Mouse (Mus musculus) intestine, embryonic 14.5 days (tissue): ENCODE measurements around the gene Evi5l. TPM values are rescaled to one million over a fixed set of nuclear protein-coding genes. Genes with fewer than 3 reads are reported as not detected.

Experiments
- ATAC-seq: fragments of 200-750 bp; cut with Nextera tagmentation; replicated peaks from 2 replicates; pipeline ENCODE4 v1.8.0; 2017; ENCODE audit warnings: low read depth, moderate number of reproducible peaks, moderate TSS enrichment, moderate library complexity; ENCODE audit not compliant: low FRiP score, low TSS enrichment
- DNase-seq: peaks from one replicate; pipeline ENCODE4 v3.0.0-alpha.2; 2018; ENCODE audit warnings: low spot score
- H3K27ac ChIP-seq: fragments of 300-500 bp; sonication (generic); 2 replicates; pipeline ENCODE4 v1.5.1; 2014; ENCODE audit warnings: low read depth, mild to moderate bottlenecking, control low read depth
- H3K27me3 ChIP-seq: fragments of 300-500 bp; sonication (generic); replicated peaks from 2 replicates; pipeline ENCODE4 v1.6.1; 2014; ENCODE audit warnings: low read length, control low read depth; ENCODE audit not compliant: control insufficient read depth, insufficient read depth
- H3K36me3 ChIP-seq: fragments of 300-500 bp; sonication (generic); 2 replicates; pipeline ENCODE4 v1.6.1; 2014; ENCODE audit warnings: low read length, control low read depth; ENCODE audit not compliant: control insufficient read depth, insufficient read depth
- H3K4me1 ChIP-seq: fragments of 300-500 bp; sonication (generic); replicated peaks from 2 replicates; pipeline ENCODE4 v1.6.1; 2014; ENCODE audit warnings: low read length, control low read depth, mixed read lengths; ENCODE audit not compliant: control insufficient read depth, insufficient read depth
- H3K4me2 ChIP-seq: fragments of 300-500 bp; sonication (generic); 2 replicates; pipeline ENCODE4 v1.6.1; 2014; ENCODE audit warnings: low read length
- H3K4me3 ChIP-seq: fragments of 300-500 bp; sonication (generic); 2 replicates; pipeline ENCODE4 v1.5.1; 2014; ENCODE audit warnings: low read depth, low read length, control low read depth, mixed read lengths
- H3K9ac ChIP-seq: fragments of 300-500 bp; sonication (generic); 2 replicates; pipeline ENCODE4 v1.6.1; 2014; ENCODE audit warnings: mild to moderate bottlenecking, low read length
- H3K9me3 ChIP-seq: fragments of 300-500 bp; sonication (generic); 2 replicates; pipeline ENCODE4 v1.6.1; 2016; ENCODE audit warnings: low read length, control low read depth; ENCODE audit not compliant: control insufficient read depth
- WGBS: fragments of 180-500 bp; shearing (Covaris S2); extraction: QIAGEN DNeasy Blood & Tissue Kit; methylation state at CpG from one replicate; pipeline ENCODE4 v1.1.7; 2014; 5-methylcytosine and 5-hydroxymethylcytosine counted together
- polyA plus RNA-seq: library from polyadenylated mRNA; unstranded; fragments of >200 nt; fragmentation: Nextera tagmentation; extraction: Ambion mirVana; gene quantifications from 2 replicates; pipeline ENCODE4 v1.2.1, GENCODE M21; 2014

Gene Evi5l
- polyA plus RNA-seq, 1 experiment from 2014 or later = 20.2 TPM

DNA sequence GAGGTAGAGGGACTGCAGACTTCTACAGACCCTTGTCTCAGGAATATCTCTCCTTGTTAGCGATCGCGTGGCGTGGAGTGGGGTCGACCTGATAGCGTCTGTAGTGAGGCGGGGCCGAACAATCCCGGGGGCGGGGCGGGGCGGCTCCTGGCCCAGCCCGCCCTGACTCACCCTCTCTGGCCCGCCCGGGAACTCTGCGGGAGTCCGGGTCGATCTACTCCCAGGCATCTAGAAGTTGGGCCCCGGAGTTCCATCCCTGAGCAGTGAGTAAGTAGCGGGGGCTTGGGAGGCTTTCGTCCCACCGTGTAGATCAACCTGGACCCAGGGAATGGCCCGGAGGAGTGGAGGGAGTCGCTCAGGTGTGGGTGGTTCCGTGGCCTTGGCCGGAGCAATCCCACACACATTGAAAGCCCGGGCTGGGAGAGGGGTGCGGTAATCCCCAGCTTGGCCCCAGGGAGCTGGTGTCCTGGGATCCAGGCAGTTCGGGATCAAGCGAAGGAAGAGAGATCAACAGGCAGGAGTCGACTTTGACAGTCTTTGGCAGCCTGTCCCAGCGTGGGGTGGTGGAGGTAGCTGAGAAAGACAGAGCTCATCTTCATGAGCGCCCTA is 60.5 kb downstream of the Evi5l start, which contains the start of gene Lrrc8e:
Gene Lrrc8e (plus strand): TSS at position 89 of the 609 bp plus-strand sequence.
- no peaks in the 10 kb centered on the region for H3K36me3 ChIP-seq
- peak within 1 kb of the TSS; percentile 24 for H3K4me3 ChIP-seq
- peak within 1 kb of the TSS; percentile 60 for H3K4me2 ChIP-seq
- H3K27ac ChIP-seq = no peak within 1 kb of the TSS
- no peaks in the 10 kb centered on the region for H3K4me1 ChIP-seq
- no peaks in the 10 kb centered on the region for H3K9me3 ChIP-seq
- H3K27me3 ChIP-seq = no peaks in the 10 kb centered on the region
- ATAC-seq (peak; percentile 82), DNase-seq (no peak)
- WGBS = 6% methylated on average over 33 of the region's 33 CpGs
- peak within 1 kb of the TSS; percentile 31; the same call in 1 of the 2 replicates for H3K9ac ChIP-seq

GRCm38 (mm10) chr8:4227919-4228318 is 61.6 kb downstream of the Evi5l start:
- no peak overlapping the region for H3K9ac ChIP-seq
- H3K36me3 ChIP-seq = no peaks in the 10 kb centered on the region
- ATAC-seq (no peak), DNase-seq (no peak)
- no peaks in the 10 kb centered on the region for H3K4me1 ChIP-seq
- H3K27me3 ChIP-seq = no peaks in the 10 kb centered on the region
- H3K27ac ChIP-seq = no peak overlapping the region
- no peaks in the 10 kb centered on the region for H3K9me3 ChIP-seq
- H3K4me2 ChIP-seq = no peak overlapping the region
- WGBS = 94% methylated on average over 4 of the region's 4 CpGs
- H3K4me3 ChIP-seq = no peak overlapping the region

- Histone ChIP-seq H3K27me3 (no peaks in the 10 kb centered on the region), H3K36me3 (no peaks in the 10 kb centered on the region), H3K4me3 (no peak overlapping the region), H3K9me3 (no peaks in the 10 kb centered on the region), H3K27ac (no peak overlapping the region), H3K9ac (no peak overlapping the region), H3K4me1 (no peaks in the 10 kb centered on the region), H3K4me2 (no peak overlapping the region)
- DNase-seq (no peak), ATAC-seq (no peak)
- 69% methylated on average over 5 of the region's 5 CpGs for WGBS
Observed at GRCm38 (mm10) chr8:4229784-4230183, 63.4 kb downstream of the Evi5l start.

GRCm38 (mm10) chr8:4230612-4231351 is 64.4 kb downstream of the Evi5l start:
- 48% methylated on average over 10 of the region's 10 CpGs for WGBS
- DNase-seq = no peak
- H3K9ac ChIP-seq = no peak overlapping the region
- no peaks in the 10 kb centered on the region for H3K36me3 ChIP-seq
- no peak overlapping the region for H3K27ac ChIP-seq
- no peaks in the 10 kb centered on the region for H3K9me3 ChIP-seq
- H3K4me2 ChIP-seq = no peak overlapping the region
- no peaks in the 10 kb centered on the region for H3K27me3 ChIP-seq
- no peak for ATAC-seq
- no peak overlapping the region for H3K4me3 ChIP-seq
- H3K4me1 ChIP-seq = no peaks in the 10 kb centered on the region

DNA sequence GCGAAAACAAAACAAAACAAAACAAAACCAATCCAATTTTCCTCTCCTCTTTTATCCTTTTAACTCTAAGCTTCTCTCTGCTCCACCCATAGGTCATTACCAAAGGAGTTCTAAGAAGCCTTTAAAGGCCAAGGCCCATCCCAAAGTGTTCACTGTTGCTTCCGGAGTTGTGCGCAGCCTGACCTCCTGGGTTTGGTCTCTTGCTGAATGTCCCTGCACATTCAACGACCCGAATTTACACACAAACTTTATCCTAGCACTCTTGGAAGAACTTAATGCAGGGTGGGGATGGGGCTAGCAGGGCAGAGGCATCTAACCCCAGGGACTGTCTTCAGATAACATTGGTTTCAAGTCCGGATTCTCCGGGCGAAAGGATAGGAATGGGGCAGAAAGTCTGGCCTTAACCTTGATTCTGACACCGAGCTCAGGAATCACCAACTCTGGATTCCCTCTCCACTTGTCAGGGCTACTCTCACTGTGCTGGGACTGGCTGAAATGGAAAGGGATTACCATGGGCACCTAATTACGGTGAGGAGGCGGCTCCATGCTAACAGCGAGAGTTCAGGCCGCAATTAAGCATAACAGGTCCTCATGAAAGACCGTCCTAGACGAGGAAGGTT is 71.6 kb downstream of the Evi5l start:
- Histone ChIP-seq H3K9me3 (no peaks in the 10 kb centered on the region), H3K36me3 (peaks cover 10% of the 10 kb centered on the region), H3K4me2 (peak overlapping the region; percentile 54), H3K9ac (peak overlapping the region; percentile 53), H3K4me1 (peaks cover 20% of the 10 kb centered on the region), H3K27ac (peak overlapping the region; percentile 88), H3K4me3 (peak overlapping the region; percentile 90), H3K27me3 (no peaks in the 10 kb centered on the region)
- ATAC-seq (peak; percentile 8; the same call in 1 of the 2 replicates), DNase-seq (no peak)
- 21% methylated on average over 15 of the region's 15 CpGs for WGBS

GRCm38 (mm10) chr8:4238434-4239192 is 72.2 kb downstream of the Evi5l start, which contains the start of the genes Map2k7 and Gm49320:
Gene Map2k7 (plus strand): TSS chr8:4238740.
Gene Gm49320 (plus strand): TSS chr8:4238865.
- ATAC-seq (peak; percentile 93), DNase-seq (peak; percentile 99)
- peak within 1 kb of the TSS; percentile 53 for H3K9ac ChIP-seq
- WGBS = under 1% methylated on average over 68 of the region's 71 CpGs
- H3K36me3 ChIP-seq = peaks cover 16% of the 10 kb centered on the region
- peak within 1 kb of the TSS; percentile 94 for H3K4me2 ChIP-seq
- no peaks in the 10 kb centered on the region for H3K9me3 ChIP-seq
- H3K27me3 ChIP-seq = no peaks in the 10 kb centered on the region
- H3K4me1 ChIP-seq = peaks cover 20% of the 10 kb centered on the region
- H3K27ac ChIP-seq = peak within 1 kb of the TSS; percentile 88
- H3K4me3 ChIP-seq = peak within 1 kb of the TSS; percentile 90

DNA sequence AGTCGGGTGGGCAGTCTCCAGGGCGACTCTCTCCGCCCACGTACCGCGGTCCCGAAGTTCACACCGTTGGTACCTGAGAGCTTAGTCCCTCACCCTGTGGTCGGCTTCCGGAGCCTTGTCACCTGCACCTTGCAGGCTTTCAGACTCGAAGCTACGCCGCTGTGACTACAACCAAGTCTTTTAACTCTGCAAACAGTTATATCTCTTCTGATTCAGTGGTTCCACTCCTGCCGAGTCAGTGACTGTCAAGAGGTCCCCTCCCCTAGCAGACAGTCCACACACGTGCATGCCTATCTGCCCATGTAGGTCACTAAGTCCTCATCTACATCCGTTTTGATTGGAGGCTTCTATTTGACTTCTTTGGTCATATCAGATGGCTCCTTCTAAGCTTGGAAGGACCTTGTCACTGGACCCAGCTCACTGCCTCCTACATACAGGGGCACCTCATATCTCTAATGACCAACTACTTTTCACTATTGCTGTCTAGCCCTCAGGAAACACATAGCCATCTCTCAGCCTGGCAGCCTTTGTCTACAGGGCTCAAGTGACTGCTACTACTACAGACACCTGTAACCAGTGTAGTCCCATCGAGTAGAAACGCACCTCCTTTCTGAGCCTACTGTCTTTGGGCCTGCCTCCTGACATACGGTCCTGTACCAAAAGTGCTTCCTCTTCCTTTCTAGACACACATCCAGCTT is 73.0 kb downstream of the Evi5l start:
- Histone ChIP-seq H3K4me2 (peak overlapping the region; percentile 94), H3K9ac (peak overlapping the region; percentile 53), H3K36me3 (peaks cover 24% of the 10 kb centered on the region), H3K27ac (peak overlapping the region; percentile 88), H3K27me3 (no peaks in the 10 kb centered on the region), H3K4me1 (peaks cover 20% of the 10 kb centered on the region), H3K9me3 (no peaks in the 10 kb centered on the region), H3K4me3 (peak overlapping the region; percentile 90)
- WGBS = 12% methylated on average over 19 of the region's 19 CpGs
- DNase-seq = no peak
- peak; percentile 29; the same call in 1 of the 2 replicates for ATAC-seq

GRCm38 (mm10) chr8:4245061-4245460 is 78.7 kb downstream of the Evi5l start:
- Histone ChIP-seq H3K9me3 (no peaks in the 10 kb centered on the region), H3K27me3 (no peaks in the 10 kb centered on the region), H3K27ac (no peak overlapping the region), H3K4me1 (peaks cover 11% of the 10 kb centered on the region), H3K4me2 (no peak overlapping the region), H3K9ac (no peak overlapping the region), H3K36me3 (peaks cover 72% of the 10 kb centered on the region), H3K4me3 (no peak overlapping the region)
- ATAC-seq = no peak
- DNase-seq = no peak
- WGBS = 96% methylated on average over 5 of the region's 5 CpGs
